Mouse (Mus musculus): ENCODE measurements at regions not wholly inside any gene's neighbourhood (a gene's known extent, or its start where the extent isn't known, plus 50 kb on each side); places are given as distances from the start of the nearest gene placed in this dataset.

- intact Hi-C loops (cut with DNase I) = no loop called here
- peak; percentile 63 to 67 for DNase-seq
Measured at GRCm38 (mm10) chr1:73805156-73805555, 319.1 kb downstream of the Tns1 start.

GRCm38 (mm10) chr1:73799996-73800395, 324.3 kb downstream of the Tns1 start:
- DNase-seq = no peak
- intact Hi-C loops (cut with DNase I) = no loop called here

DNA sequence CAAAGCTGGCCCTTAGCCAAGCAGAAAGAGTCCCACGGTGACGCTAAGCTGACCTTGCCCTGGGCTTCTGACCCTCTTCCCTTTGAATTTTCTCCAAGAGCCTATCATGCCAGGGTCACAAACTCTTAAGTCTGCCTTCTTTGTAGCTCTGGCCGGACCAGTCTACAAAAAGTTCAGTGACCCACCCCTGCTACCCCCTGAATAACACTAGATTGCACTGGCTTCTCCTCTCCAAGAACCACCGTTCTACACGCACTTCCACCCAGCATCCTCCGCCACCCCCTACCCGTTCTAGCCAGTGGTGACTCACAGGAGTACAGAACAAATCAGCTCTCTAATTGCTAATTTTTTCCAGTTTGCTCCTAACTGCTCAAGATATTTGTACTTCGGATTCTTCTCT, 325.0 kb downstream of the Tns1 start:
- DNase-seq = peak; percentile 11 to 17
- intact Hi-C loops (cut with DNase I) = no loop called here

DNA sequence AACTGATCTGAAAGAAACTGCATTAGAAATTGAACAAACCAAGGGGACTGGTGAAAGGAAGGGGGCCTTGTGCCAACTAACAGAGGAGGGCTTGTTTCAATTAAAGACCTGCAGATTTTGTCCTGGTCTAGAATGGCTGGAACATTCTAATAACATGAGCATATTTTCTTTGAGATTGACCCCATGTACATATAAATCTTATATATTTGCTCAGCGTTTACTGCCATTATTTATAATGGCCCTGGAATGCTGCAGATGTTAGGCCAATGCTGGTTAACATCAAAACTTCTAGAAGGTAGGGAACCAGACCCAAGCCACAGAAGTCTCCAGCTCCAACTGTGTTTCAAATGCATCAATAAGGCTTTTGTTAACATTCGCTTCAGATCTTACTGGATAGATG, 326.4 kb downstream of the Tns1 start:
- no peak for DNase-seq
- intact Hi-C loops (cut with DNase I) = no loop called here

DNA sequence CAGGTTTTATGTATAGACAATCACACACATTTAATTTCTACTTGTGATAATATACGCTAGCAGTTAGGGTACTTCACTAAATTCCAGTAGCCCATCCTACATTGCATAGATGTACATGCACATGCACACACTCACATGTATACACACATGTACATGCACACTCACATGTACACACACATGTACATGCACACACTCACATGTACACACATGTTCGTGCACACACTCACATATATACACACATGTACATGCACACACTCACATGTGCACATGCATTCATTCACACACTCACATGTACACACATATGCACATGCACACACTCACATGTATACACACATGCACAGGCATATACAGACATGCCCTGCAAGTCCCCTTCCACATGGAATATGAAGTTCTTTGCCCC, 326.8 kb downstream of the Tns1 start:
- intact Hi-C loops (cut with DNase I) = no loop called here
- no peak for DNase-seq

GRCm38 (mm10) chr1:73793871-73794270, 330.4 kb downstream of the Tns1 start:
- intact Hi-C loops (cut with DNase I) = no loop called here
- no peak for DNase-seq

- intact Hi-C loops (cut with DNase I) = no loop called here
- no peak for DNase-seq
Measured at GRCm38 (mm10) chr1:73793256-73793655, 331.0 kb downstream of the Tns1 start.

- intact Hi-C loops (cut with DNase I) = no loop called here
- DNase-seq = no peak
Measured at GRCm38 (mm10) chr1:73792311-73792710, 331.9 kb downstream of the Tns1 start.

DNA sequence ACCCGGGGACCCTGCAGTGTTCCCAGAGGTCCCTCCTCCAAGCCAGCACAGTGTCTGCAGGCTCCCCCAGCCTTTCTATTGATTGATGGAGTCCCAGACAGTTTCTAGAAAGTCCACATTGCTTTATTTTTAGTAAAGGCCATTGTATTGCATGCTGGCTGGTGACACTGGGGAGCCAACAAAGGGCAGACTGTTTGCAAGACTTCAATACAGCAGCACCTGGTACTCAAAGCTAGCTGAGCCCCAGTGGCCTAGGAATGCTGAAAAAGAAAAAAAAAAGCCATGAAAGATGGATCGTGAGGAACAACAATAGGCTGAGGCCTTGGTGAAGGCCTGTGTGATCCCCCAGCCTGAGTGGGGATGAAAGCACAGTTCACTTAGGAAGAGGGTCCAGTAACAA, 336.6 kb downstream of the Tns1 start:
- no peak for DNase-seq
- intact Hi-C loops (cut with DNase I) = no loop called here

- DNase-seq = no peak
- intact Hi-C loops (cut with DNase I) = no loop called here
Measured at GRCm38 (mm10) chr1:73787224-73787623, 337.0 kb downstream of the Tns1 start.

DNA sequence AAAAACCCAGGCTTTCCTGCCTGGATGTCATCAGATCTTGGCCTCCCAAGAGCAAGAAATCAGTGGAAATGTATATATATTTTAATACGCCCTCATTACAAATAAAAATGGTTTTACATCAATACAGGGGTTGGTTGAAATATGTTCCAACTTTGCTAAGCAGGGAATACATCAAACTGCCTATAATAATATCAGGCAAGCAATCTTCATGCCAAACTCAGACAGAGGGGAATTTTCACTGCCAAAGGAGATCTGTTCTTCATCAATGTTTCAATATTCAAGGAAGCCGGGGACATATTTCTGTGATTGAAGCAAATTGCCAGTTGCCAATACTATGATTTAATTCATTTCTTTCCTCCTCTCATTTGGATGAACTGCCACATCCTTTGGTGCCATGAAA, 340.9 kb downstream of the Tns1 start:
- intact Hi-C loops (cut with DNase I) = no loop called here
- no peak for DNase-seq

GRCm38 (mm10) chr1:73782871-73783270, 341.4 kb downstream of the Tns1 start:
- intact Hi-C loops (cut with DNase I) = no loop called here

DNA sequence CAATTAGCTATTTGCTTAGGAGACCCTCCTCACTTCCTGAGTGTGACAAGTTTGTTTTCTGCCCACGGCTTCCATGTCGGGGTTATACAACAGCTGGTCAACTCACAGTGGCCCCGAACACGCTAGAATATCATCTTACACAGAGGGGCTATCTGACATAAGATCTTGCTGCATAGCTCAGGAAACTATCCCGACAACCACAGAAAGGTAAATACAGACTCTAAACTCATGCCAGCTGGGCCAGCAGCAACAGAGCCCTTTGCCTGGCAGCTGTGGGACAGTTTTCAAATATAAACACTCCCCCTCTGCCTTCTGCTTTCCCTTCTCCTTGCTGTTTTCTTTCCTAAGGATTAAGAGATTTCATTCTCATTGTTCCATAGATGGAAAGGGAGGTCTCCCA, 352.5 kb downstream of the Tns1 start:
- intact Hi-C loops (cut with DNase I) = no loop called here
- DNase-seq = no peak

More at GRCm38 (mm10) chr1:73782871-73783270, 341.4 kb downstream of the Tns1 start:
- no peak for DNase-seq

DNA sequence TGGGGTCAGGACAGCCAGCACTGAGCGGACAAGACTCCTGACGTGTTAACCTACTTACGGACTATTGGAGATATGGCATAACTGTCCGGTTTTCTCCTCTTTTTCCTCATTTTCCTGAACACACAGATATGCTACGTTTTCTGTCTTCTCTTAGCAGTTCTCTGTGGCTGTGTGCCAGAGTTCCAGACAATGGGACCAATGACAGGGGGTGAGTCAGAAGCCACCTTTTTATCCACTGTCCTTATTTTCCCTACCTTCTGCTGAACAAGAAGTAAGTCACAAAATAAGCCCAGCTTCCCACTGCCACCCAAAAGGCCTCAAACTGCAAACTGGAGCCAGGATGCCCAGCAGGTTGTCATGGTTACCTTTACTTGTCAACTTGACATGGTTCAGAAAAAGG, 353.6 kb downstream of the Tns1 start:
- DNase-seq = no peak
- intact Hi-C loops (cut with DNase I) = no loop called here

DNA sequence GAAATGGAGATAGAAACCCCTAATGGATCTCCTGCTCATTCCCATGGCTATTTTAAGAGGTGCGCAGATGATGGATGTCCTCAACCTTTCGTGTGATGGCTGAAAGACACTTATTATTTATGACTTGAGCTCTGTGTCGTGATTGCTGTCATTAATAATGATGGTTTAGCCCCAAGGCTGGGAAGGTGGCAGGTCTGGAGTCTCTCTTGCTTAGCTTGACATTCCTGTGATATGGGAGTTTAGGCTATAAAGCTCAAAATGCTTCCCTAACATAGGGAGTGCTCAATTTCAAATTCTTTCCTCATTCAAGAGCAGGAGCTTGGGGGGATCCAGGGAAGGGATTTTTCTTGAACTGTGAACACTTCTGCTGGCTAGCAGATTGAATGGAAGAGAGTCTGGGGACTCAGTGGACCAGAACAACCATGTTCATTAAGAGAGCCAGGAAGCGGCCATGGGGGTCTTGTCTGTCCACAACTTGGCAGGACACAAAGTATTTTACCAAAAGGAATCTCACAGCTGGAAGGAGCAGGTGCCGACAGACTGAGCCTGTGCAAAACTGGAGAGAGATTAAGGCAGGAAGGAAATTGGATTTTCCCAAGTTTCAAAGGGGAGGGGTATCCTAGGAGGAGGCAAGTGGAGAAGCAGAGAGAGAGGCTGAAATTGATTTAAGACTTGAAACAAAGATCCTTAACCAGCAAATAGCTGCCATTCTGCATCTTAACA, 359.5 kb downstream of the Tns1 start:
- no peak for DNase-seq
- intact Hi-C loops (cut with DNase I) = no loop called here

- no peak for DNase-seq
- intact Hi-C loops (cut with DNase I) = no loop called here
Measured at GRCm38 (mm10) chr1:73758110-73759061, 365.9 kb downstream of the Tns1 start.

- intact Hi-C loops (cut with DNase I) = no loop called here
- no peak for DNase-seq
Measured at GRCm38 (mm10) chr1:73755791-73756190, 368.5 kb downstream of the Tns1 start.

DNA sequence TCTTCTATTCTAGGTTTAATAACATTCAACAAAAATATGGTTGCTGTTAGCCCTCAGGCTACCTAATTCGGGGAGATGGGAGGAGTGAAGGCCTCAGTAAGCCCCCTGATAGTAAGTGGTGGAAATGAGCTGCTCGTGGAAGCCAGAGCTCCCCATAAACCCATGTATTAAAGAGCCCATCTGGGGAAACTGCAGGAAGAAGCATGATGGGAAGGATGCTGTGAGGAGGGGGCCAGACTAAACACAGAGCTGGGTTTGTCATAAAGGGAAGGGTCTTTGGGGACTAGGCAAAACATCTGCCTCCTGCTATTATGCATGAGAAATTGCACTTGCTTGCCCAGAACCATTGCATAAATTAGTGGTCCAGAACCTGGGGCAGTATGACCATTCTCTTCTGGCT, 369.3 kb downstream of the Tns1 start:
- intact Hi-C loops (cut with DNase I) = no loop called here

GRCm38 (mm10) chr1:73753157-73753556, 371.1 kb downstream of the Tns1 start:
- intact Hi-C loops (cut with DNase I) = no loop called here
- no peak for DNase-seq

More for the DNA sequence above, 369.3 kb downstream of the Tns1 start:
- DNase-seq = no peak

DNA sequence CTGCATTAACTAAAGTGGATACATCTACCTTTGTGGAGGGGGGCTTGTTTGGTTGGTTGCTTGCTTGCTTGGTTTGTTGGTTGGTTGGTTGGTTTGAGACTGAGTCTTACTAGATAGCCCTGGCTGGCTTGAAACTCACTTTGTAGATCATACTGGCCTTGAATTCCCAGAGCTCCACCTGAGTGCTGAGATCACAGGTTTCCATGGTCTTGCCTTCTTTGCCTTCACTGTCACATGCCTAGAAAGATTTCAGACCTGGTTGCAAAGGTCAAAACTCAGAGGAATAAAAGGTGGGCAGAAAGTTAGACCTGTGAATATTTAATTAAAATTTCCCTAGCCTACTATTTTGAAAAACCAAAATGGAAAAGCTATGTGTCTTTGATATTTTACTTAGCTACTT, 375.5 kb downstream of the Tns1 start:
- DNase-seq = no peak
- intact Hi-C loops (cut with DNase I) = no loop called here

DNA sequence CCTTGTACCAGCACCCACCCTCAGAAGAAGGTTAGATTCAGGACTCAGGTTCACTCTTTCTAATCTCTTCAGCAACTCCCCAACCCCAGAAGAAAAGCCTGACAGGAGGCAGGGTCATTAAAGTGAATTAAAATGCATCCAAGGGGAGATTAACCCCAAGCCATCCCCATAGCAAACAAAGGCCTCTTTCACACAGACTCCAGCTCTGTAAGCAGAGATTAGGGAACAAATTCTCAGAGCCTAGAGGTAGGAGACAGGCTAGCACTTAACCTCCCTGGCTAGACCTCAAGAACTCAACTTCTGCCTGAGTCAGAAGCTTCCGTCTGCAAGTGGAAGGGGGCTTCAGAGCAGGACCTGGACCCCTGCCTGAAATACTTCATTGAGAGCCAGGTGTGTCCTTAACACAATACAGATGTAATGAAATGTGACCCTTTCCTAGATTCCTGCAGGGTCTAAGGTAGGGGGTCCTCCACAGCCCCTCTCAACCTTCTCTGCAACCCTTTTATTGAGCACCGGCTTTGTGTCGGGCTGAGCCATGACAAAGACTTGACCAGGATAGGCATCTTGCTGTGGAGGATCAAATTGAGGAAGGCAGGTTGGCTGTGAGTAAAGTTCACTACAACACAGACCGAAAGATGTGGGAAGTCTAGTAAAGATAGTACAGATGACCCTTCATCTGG, 379.6 kb downstream of the Tns1 start:
- DNase-seq = no peak
- intact Hi-C loops (cut with DNase I) = no loop called here

Data from heart, postnatal 14 days (tissue).